Mouse (Mus musculus) MEL (cell line): ENCODE results near the gene Exoc6b. TPM values are rescaled to one million over a fixed set of nuclear protein-coding genes. Genes with fewer than 3 reads are reported as not detected.
A peak's percentile ranks its signal among the peaks of the same experiment; 100 is the strongest.

Experiments used
- DNase-seq: peaks from one replicate; pipeline ENCODE4 v3.0.0; 2011; ENCODE audit warnings: low read depth, low spot score
- H3K27ac ChIP-seq: 2 replicates; pipeline ENCODE4 v1.5.1; 2012; ENCODE audit warnings: low read depth, mild to moderate bottlenecking, control low read depth, low read length, moderate library complexity; ENCODE audit not compliant: control insufficient read depth
- H3K27me3 ChIP-seq, 2 experiments: fragments of 150-350 bp in 1 of 2; sonication (generic) in 1 of 2; 2 replicates each; pipeline ENCODE4 v1.6.1; 2012; ENCODE audit warnings: low read length in 2 of 2, mild to moderate bottlenecking in 2 of 2, improper control_type of control experiment in 1 of 2, moderate library complexity in 1 of 2; ENCODE audit not compliant: insufficient read depth in 2 of 2, control insufficient read depth in 1 of 2
- H3K36me3 ChIP-seq, 2 experiments: 2 replicates each; pipeline ENCODE4 v1.6.1; 2012 to 2014; ENCODE audit warnings: low read length in 2 of 2, improper control_type of control experiment in 1 of 2, inconsistent platforms in 1 of 2, mild to moderate bottlenecking in 1 of 2; ENCODE audit not compliant: insufficient read depth in 2 of 2, control insufficient read depth in 1 of 2
- H3K4me1 ChIP-seq, 2 experiments: fragments of 150-350 bp in 1 of 2; sonication (generic) in 1 of 2; 2 replicates each; pipeline ENCODE4 v1.6.1; 2012; ENCODE audit warnings: low read length in 2 of 2, improper control_type of control experiment in 1 of 2, mild to moderate bottlenecking in 1 of 2; ENCODE audit not compliant: insufficient read depth in 2 of 2, control insufficient read depth in 1 of 2
- H3K4me3 ChIP-seq, 2 experiments: fragments of 150-350 bp in 1 of 2; sonication (generic) in 1 of 2; 2 replicates each; pipeline ENCODE4 v1.5.1; 2012; ENCODE audit warnings: low read depth in 2 of 2, low read length in 2 of 2, mild to moderate bottlenecking in 2 of 2, moderate library complexity in 2 of 2, control low read depth in 1 of 2, improper control_type of control experiment in 1 of 2; ENCODE audit not compliant: control insufficient read depth in 1 of 2, insufficient read depth in 1 of 2
- H3K79me2 ChIP-seq: 2 replicates; pipeline ENCODE4 v1.6.1; 2012; ENCODE audit warnings: mild to moderate bottlenecking, low read length, moderate library complexity; ENCODE audit not compliant: control insufficient read depth, poor library complexity, insufficient read depth
- H3K9ac ChIP-seq: 2 replicates; pipeline ENCODE4 v1.6.1; 2012; ENCODE audit warnings: low read depth, mild to moderate bottlenecking, control low read depth, low read length, moderate library complexity; ENCODE audit not compliant: control insufficient read depth, poor library complexity, severe bottlenecking
- H3K9me3 ChIP-seq: fragments of 150-350 bp; sonication (generic); replicated peaks from 2 replicates; pipeline ENCODE4 v1.6.1; 2012; ENCODE audit warnings: mild to moderate bottlenecking, low read length, improper control_type of control experiment, moderate library complexity; ENCODE audit not compliant: insufficient read depth
- BHLHE40 ChIP-seq: IDR thresholded peaks from 2 replicates; pipeline ENCODE4 v1.6.1; 2012; ENCODE audit warnings: low read depth, mild to moderate bottlenecking, inconsistent platforms, low read length, improper control_type of control experiment, borderline replicate concordance
- CHD1 ChIP-seq: IDR thresholded peaks from 2 replicates; pipeline ENCODE4 v1.6.1; 2012; ENCODE audit warnings: low read depth, mild to moderate bottlenecking, inconsistent platforms, low read length, improper control_type of control experiment
- CHD2 ChIP-seq: IDR thresholded peaks from 2 replicates; pipeline ENCODE4 v1.6.1; 2011; ENCODE audit warnings: low read length, improper control_type of control experiment
- E2F4 ChIP-seq: IDR thresholded peaks from 2 replicates; pipeline ENCODE4 v1.6.1; 2011; ENCODE audit warnings: low read depth, low read length, improper control_type of control experiment, borderline replicate concordance
- ELF1 ChIP-seq: IDR thresholded peaks from 2 replicates; pipeline ENCODE4 v1.6.1; 2014; ENCODE audit warnings: low read depth, mild to moderate bottlenecking, inconsistent platforms, low read length, improper control_type of control experiment, moderate library complexity
- EP300 ChIP-seq, 2 experiments: IDR thresholded peaks; 2 replicates each; pipeline ENCODE4 v1.6.1; 2011; ENCODE audit warnings: improper control_type of control experiment in 2 of 2, low read length in 2 of 2, low read depth in 1 of 2, mild to moderate bottlenecking in 1 of 2
- ETS1 ChIP-seq: IDR thresholded peaks from 2 replicates; pipeline ENCODE4 v1.6.1; 2012; ENCODE audit warnings: low read depth, mild to moderate bottlenecking, inconsistent platforms, low read length, improper control_type of control experiment, moderate library complexity
- GATA1 ChIP-seq: IDR thresholded peaks from 2 replicates; pipeline ENCODE4 v1.6.1; 2011; ENCODE audit warnings: low read depth, low read length, improper control_type of control experiment
- JUND ChIP-seq: IDR thresholded peaks from 2 replicates; pipeline ENCODE4 v1.6.1; 2011; ENCODE audit warnings: low read depth, mild to moderate bottlenecking, improper control_type of control experiment, low read length
- KAT2A ChIP-seq: conservative IDR thresholded peaks from 2 replicates; pipeline ENCODE4 v1.6.1; 2012; ENCODE audit warnings: low read depth, low read length, improper control_type of control experiment, inconsistent platforms
- MAFK ChIP-seq: IDR thresholded peaks from 2 replicates; pipeline ENCODE4 v1.6.1; 2011; ENCODE audit warnings: low read depth, mild to moderate bottlenecking, low read length, improper control_type of control experiment, borderline replicate concordance
- MAX ChIP-seq: IDR thresholded peaks from 2 replicates; pipeline ENCODE4 v1.6.1; 2011; ENCODE audit warnings: low read length, improper control_type of control experiment
- MAZ ChIP-seq: IDR thresholded peaks from 2 replicates; pipeline ENCODE4 v1.6.1; 2012; ENCODE audit warnings: low read depth, mild to moderate bottlenecking, inconsistent platforms, low read length, improper control_type of control experiment
- MEF2A ChIP-seq: IDR thresholded peaks from 2 replicates; pipeline ENCODE4 v1.6.1; 2014; ENCODE audit warnings: low read depth, mild to moderate bottlenecking, inconsistent platforms, low read length, improper control_type of control experiment; ENCODE audit not compliant: poor library complexity, insufficient replicate concordance, severe bottlenecking; ENCODE audit errors: extremely low read depth
- MYB ChIP-seq: IDR thresholded peaks from 2 replicates; pipeline ENCODE4 v1.6.1; 2011; ENCODE audit warnings: mild to moderate bottlenecking, low read depth, low read length, improper control_type of control experiment
- MYC ChIP-seq: IDR thresholded peaks from 2 replicates; pipeline ENCODE4 v1.6.1; 2011; ENCODE audit warnings: low read depth, mild to moderate bottlenecking, low read length, improper control_type of control experiment, moderate library complexity
- NELFE ChIP-seq: IDR thresholded peaks from 2 replicates; pipeline ENCODE4 v1.6.1; 2011; ENCODE audit warnings: low read depth, low read length, improper control_type of control experiment
- NRF1 ChIP-seq: IDR thresholded peaks from 2 replicates; pipeline ENCODE4 v1.6.1; 2014; ENCODE audit warnings: low read depth, mild to moderate bottlenecking, inconsistent platforms, low read length, improper control_type of control experiment, moderate library complexity; ENCODE audit not compliant: poor library complexity, insufficient read depth, severe bottlenecking
- POLR2A ChIP-seq, 2 experiments: IDR thresholded peaks; 2 replicates each; pipeline ENCODE4 v1.6.1; 2011 to 2012; ENCODE audit warnings: low read length in 2 of 2, mild to moderate bottlenecking in 2 of 2, control low read depth in 1 of 2, improper control_type of control experiment in 1 of 2, low read depth in 1 of 2, moderate library complexity in 1 of 2; ENCODE audit not compliant: control insufficient read depth in 1 of 2, insufficient read depth in 1 of 2, poor library complexity in 1 of 2
- POLR2AphosphoS2 ChIP-seq: IDR thresholded peaks from 2 replicates; pipeline ENCODE4 v1.6.1; 2011; ENCODE audit warnings: low read length, improper control_type of control experiment
- POLR2AphosphoS5 ChIP-seq: IDR thresholded peaks from 2 replicates; pipeline ENCODE4 v1.6.1; 2012; ENCODE audit warnings: low read depth, borderline replicate concordance, mild to moderate bottlenecking, inconsistent platforms, low read length, moderate library complexity, mixed read lengths
- RAD21 ChIP-seq: IDR thresholded peaks from 2 replicates; pipeline ENCODE4 v1.6.1; 2011; ENCODE audit warnings: mild to moderate bottlenecking, low read depth, low read length, improper control_type of control experiment
- RCOR1 ChIP-seq: IDR thresholded peaks from 2 replicates; pipeline ENCODE4 v1.6.1; 2012; ENCODE audit warnings: low read depth, mild to moderate bottlenecking, inconsistent platforms, low read length, improper control_type of control experiment
- SIN3A ChIP-seq: IDR thresholded peaks from 2 replicates; pipeline ENCODE4 v1.6.1; 2012; ENCODE audit warnings: low read length, improper control_type of control experiment, inconsistent platforms
- SMC3 ChIP-seq: IDR thresholded peaks from 2 replicates; pipeline ENCODE4 v1.6.1; 2011; ENCODE audit warnings: low read depth, low read length, improper control_type of control experiment
- TAL1 ChIP-seq: IDR thresholded peaks from 2 replicates; pipeline ENCODE4 v1.6.1; 2012; ENCODE audit warnings: mild to moderate bottlenecking, inconsistent platforms, low read length, moderate library complexity, mixed read lengths
- TBP ChIP-seq: IDR thresholded peaks from 2 replicates; pipeline ENCODE4 v1.8.0; 2011; ENCODE audit warnings: low read depth, low read length, improper control_type of control experiment
- TCF12 ChIP-seq: IDR thresholded peaks from 2 replicates; pipeline ENCODE4 v1.6.1; 2014; ENCODE audit warnings: low read depth, mild to moderate bottlenecking, inconsistent platforms, low read length, improper control_type of control experiment, moderate library complexity
- USF1 ChIP-seq: IDR thresholded peaks from 2 replicates; pipeline ENCODE4 v1.6.1; 2014; ENCODE audit warnings: low read depth, mild to moderate bottlenecking, inconsistent platforms, low read length, improper control_type of control experiment, moderate library complexity
- USF2 ChIP-seq, 2 experiments: IDR thresholded peaks; 2 replicates each; pipeline ENCODE4 v1.6.1; 2011 to 2012; ENCODE audit warnings: improper control_type of control experiment in 2 of 2, low read length in 2 of 2, borderline replicate concordance in 1 of 2, inconsistent platforms in 1 of 2, low read depth in 1 of 2, mild to moderate bottlenecking in 1 of 2; ENCODE audit not compliant: insufficient read depth in 1 of 2
- ZC3H11A ChIP-seq: IDR thresholded peaks from 2 replicates; pipeline ENCODE4 v1.6.1; 2012; ENCODE audit warnings: low read depth, mild to moderate bottlenecking, inconsistent platforms, low read length, improper control_type of control experiment
- ZKSCAN1 ChIP-seq: IDR thresholded peaks from 2 replicates; pipeline ENCODE4 v1.6.1; 2012; ENCODE audit warnings: low read depth, mild to moderate bottlenecking, inconsistent platforms, low read length, improper control_type of control experiment, moderate library complexity
- ZMIZ1 ChIP-seq: IDR thresholded peaks from 2 replicates; pipeline ENCODE4 v1.6.1; 2012; ENCODE audit warnings: low read depth, mild to moderate bottlenecking, inconsistent platforms, low read length, improper control_type of control experiment, moderate library complexity
- ZNF384 ChIP-seq: IDR thresholded peaks from 2 replicates; pipeline ENCODE4 v1.6.1; 2012; ENCODE audit warnings: low read depth, mild to moderate bottlenecking, inconsistent platforms, low read length, improper control_type of control experiment
- polyA plus RNA-seq, 2 experiments: library from polyadenylated mRNA; stranded (reverse) in 1 of 2; unstranded in 1 of 2; fragments of >175 nt in 1 of 2; fragments of >200 nt in 1 of 2; gene quantifications; 2 replicates each; pipeline versions ENCODE4 v1.2.1 to v1.2.4; 2012; ENCODE audit warnings: low replicate concordance in 2 of 2, low read depth in 1 of 2; ENCODE audit not compliant: insufficient read length in 2 of 2, insufficient read depth in 1 of 2, missing spikeins in 1 of 2
- total RNA-seq: library from RNA; depleted of rRNA; stranded (reverse); fragments of 300-350 nt; gene quantifications from 2 replicates; pipeline ENCODE4 v1.2.3, GENCODE M21; 2012; rRNA removed

The Exoc6b gene
- total RNA-seq = 3.3 and 3.4 TPM in 2 replicates
- 1 to 10 TPM in 1 of 2 experiments, not detected in 1; 6.5 TPM for polyA plus RNA-seq

- Histone ChIP-seq H3K27ac (no peak within 1 kb of the TSS), H3K36me3 (peaks cover 0 to 5% of the 10 kb centered on the region in 2 experiments; a peak in 2 of 4 replicates), H3K9ac (peak within 1 kb of the TSS; percentile 73), H3K4me1 (peaks cover 0 to 7% of the 10 kb centered on the region in 2 experiments; a peak in 1 of 4 replicates), H3K79me2 (no peaks in the 10 kb centered on the region; the same call in 1 of the 2 replicates), H3K4me3 (peak within 1 kb of the TSS; percentile 79 to 98), H3K27me3 (peaks cover 2 to 4% of the 10 kb centered on the region in 2 experiments; a peak in 2 of 4 replicates), H3K9me3 (no peaks in the 10 kb centered on the region)
- DNase-seq = peak; percentile 84
- peak; percentile 70 for TF ChIP-seq SIN3A
- TF ChIP-seq MEF2A = no peak
- TF ChIP-seq CHD1 = no peak
- no peak for TF ChIP-seq BHLHE40
- peak; percentile 78 for TF ChIP-seq KAT2A
- no peak for TF ChIP-seq JUND
- no peak for TF ChIP-seq POLR2AphosphoS5
- no peak for TF ChIP-seq EP300 (IDR thresholded peaks at IDR 0.05; ENCODE audit: low read depth in 1 of 2, low read length in 2 of 2)
- TF ChIP-seq ZC3H11A = no peak
- TF ChIP-seq RCOR1 = peak; percentile 35; the same call in 1 of the 2 replicates
- TF ChIP-seq POLR2AphosphoS2 = 0 out of 2 replicates have a peak, but pooled peaks have one; percentile 48
- TF ChIP-seq TBP = no peak
- TF ChIP-seq MYB = no peak
- no peak for TF ChIP-seq ZKSCAN1
- TF ChIP-seq GATA1 = no peak
- TF ChIP-seq MAFK = no peak
- 0 out of 2 replicates have a peak, but pooled peaks have one; percentile 36 for TF ChIP-seq USF1
- TF ChIP-seq ZMIZ1 = peak; percentile 68; the same call in 1 of the 2 replicates
- no peak for TF ChIP-seq ZNF384
- peak; percentile 61 for TF ChIP-seq TCF12
- no peak for TF ChIP-seq USF2 (IDR thresholded peaks at IDR 0.05; ENCODE audit: borderline replicate concordance in 1 of 2, insufficient read depth in 1 of 2, low read depth in 1 of 2, low read length in 2 of 2)
- no peak for TF ChIP-seq CHD2
- peak; percentile 75 for TF ChIP-seq NELFE
- TF ChIP-seq MAX = peak; percentile 66
- TF ChIP-seq ELF1 = peak; percentile 52; the same call in 1 of the 2 replicates
- TF ChIP-seq TAL1 = no peak
- TF ChIP-seq SMC3 = no peak
- peak; percentile 44; the same call in 1 of the 2 replicates for TF ChIP-seq NRF1
- peak; percentile 32; the same call in 1 of the 2 replicates for TF ChIP-seq MYC
- TF ChIP-seq E2F4 = no peak
- no peak for TF ChIP-seq ETS1
- no peak for TF ChIP-seq RAD21
- TF ChIP-seq MAZ = peak; percentile 78
- peak; percentile 69 to 72; a peak in 3 of 4 replicates for TF ChIP-seq POLR2A (IDR thresholded peaks at IDR 0.05; ENCODE audit: control insufficient read depth in 1 of 2, insufficient read depth in 1 of 2, low read depth in 1 of 2, low read length in 2 of 2, poor library complexity in 1 of 2)
These were observed at the start of gene Exoc6b for GRCm38 (mm10) chr6:85069023-85069985. Gene Exoc6b, minus strand, starts transcription at chr6:85069513.
